Mouse (Mus musculus) kidney, adult 2 months (tissue): ENCODE measurements at regions not wholly inside any gene's neighbourhood (a gene's known extent, or its start where the extent isn't known, plus 50 kb on each side); places are given as distances from the start of the nearest gene placed in this dataset.

Source experiments
- CTCF ChIP-seq: fragments of 200-500 bp; conservative IDR thresholded peaks from 2 replicates; pipeline ENCODE4 v1.5.1; 2011; ENCODE audit warnings: low read depth, mild to moderate bottlenecking, control low read depth, low read length, moderate library complexity, mixed read lengths; ENCODE audit not compliant: insufficient read depth, insufficient read length
- POLR2A ChIP-seq: fragments of 200-500 bp; IDR thresholded peaks from one replicate; pipeline ENCODE4 v1.6.1; 2011; ENCODE audit warnings: low read depth, low read length, control low read depth

DNA sequence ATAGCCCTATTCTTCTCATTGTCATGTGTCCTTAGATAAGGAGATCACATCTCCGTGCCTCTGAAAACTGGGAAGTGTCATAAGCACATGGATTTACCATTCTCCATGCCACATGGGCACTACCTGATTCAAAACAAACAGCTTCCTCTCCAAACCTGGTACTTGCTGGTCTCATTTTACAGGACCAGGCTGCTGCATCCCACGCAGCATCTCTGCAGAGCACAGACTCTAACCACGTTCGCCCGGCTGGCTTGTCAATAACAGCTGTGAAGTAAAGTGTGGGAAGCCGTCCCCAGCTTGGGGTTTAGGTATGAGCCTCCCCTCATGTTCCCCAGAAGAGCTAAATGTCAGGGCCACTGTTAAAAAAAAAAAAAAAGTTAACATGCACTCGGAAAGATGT is 53.0 kb upstream of the Ank start:
- TF ChIP-seq CTCF = no peak
- no peak for TF ChIP-seq POLR2A
